Mouse (Mus musculus): ENCODE results near the gene Tnfrsf19.

- no peak for TF ChIP-seq CHD2 (IDR thresholded peaks at IDR 0.05; ENCODE audit: low read depth, low read length)
- no peak for TF ChIP-seq ZNF384 (IDR thresholded peaks at IDR 0.05; ENCODE audit: low read depth, low read length)
- no peak for TF ChIP-seq HCFC1 (IDR thresholded peaks at IDR 0.05; ENCODE audit: borderline replicate concordance, insufficient read depth, low read length)
- TF ChIP-seq MAFK (IDR thresholded peaks at IDR 0.05; ENCODE audit: insufficient read depth, low read depth, low read length): no peak
Measured at GRCm38 (mm10) chr14:61024006-61024405, 22.3 kb downstream of the Tnfrsf19 start.

Measured in ES-E14 (cell line).